Mouse (Mus musculus) limb, embryonic 15.5 days (tissue): Measurements from ENCODE around the gene Ndufa10. TPM values are rescaled to one million over a fixed set of nuclear protein-coding genes. Genes with fewer than 3 reads are reported as not detected.
A peak's percentile ranks its signal among the peaks of the same experiment; 100 is the strongest.

ENCODE experiments used
- ATAC-seq: fragments of 200-750 bp; cut with Nextera tagmentation; 2 replicates; pipeline ENCODE4 v1.8.0; 2017; ENCODE audit warnings: low read depth, moderate TSS enrichment; ENCODE audit not compliant: insufficient number of reproducible peaks, low FRiP score, low TSS enrichment
- H3K27ac ChIP-seq: fragments of 300-500 bp; sonication (generic); 2 replicates; pipeline ENCODE4 v1.5.1; 2015; ENCODE audit warnings: moderate library complexity, mild to moderate bottlenecking, inconsistent platforms
- H3K27me3 ChIP-seq: fragments of 300-500 bp; sonication (generic); 2 replicates; pipeline ENCODE4 v1.6.1; 2015; ENCODE audit warnings: inconsistent platforms
- H3K36me3 ChIP-seq: fragments of 300-500 bp; sonication (generic); 2 replicates; pipeline ENCODE4 v1.6.1; 2015; ENCODE audit warnings: inconsistent platforms
- H3K4me1 ChIP-seq: fragments of 300-500 bp; sonication (generic); 2 replicates; pipeline ENCODE4 v1.6.1; 2015; ENCODE audit warnings: inconsistent platforms
- H3K4me2 ChIP-seq: fragments of 300-500 bp; sonication (generic); 2 replicates; pipeline ENCODE4 v1.6.1; 2015; ENCODE audit warnings: mild to moderate bottlenecking, inconsistent platforms
- H3K4me3 ChIP-seq: fragments of 300-500 bp; sonication (generic); 2 replicates; pipeline ENCODE4 v1.5.1; 2015; ENCODE audit warnings: mild to moderate bottlenecking, inconsistent platforms
- H3K9ac ChIP-seq: fragments of 300-500 bp; sonication (generic); 2 replicates; pipeline ENCODE4 v1.6.1; 2015; ENCODE audit warnings: inconsistent platforms
- H3K9me3 ChIP-seq: fragments of 300-500 bp; sonication (generic); 2 replicates; pipeline ENCODE4 v1.6.1; 2016; ENCODE audit warnings: inconsistent platforms
- WGBS: fragments of 180-500 bp; shearing (Covaris S2); methylation state at CpG from one replicate; pipeline ENCODE4 v1.1.7; 2015; 5-methylcytosine and 5-hydroxymethylcytosine counted together
- polyA plus RNA-seq: library from polyadenylated mRNA; unstranded; fragments of >200 nt; fragmentation: Nextera tagmentation; extraction: Ambion mirVana; gene quantifications from 2 replicates; pipeline ENCODE4 v1.2.1, GENCODE M21; 2015

The Ndufa10 gene
- polyA plus RNA-seq, 1 experiment from 2014 or later = 259 TPM

GRCm38 (mm10) chr1:92453751-92454445, 19.8 kb downstream of the Ndufa10 start:
- Histone ChIP-seq H3K4me3 (no peak overlapping the region), H3K4me2 (no peak overlapping the region), H3K9me3 (no peaks in the 10 kb centered on the region), H3K27me3 (no peaks in the 10 kb centered on the region), H3K36me3 (peaks cover 83% of the 10 kb centered on the region), H3K4me1 (no peaks in the 10 kb centered on the region), H3K27ac (no peak overlapping the region), H3K9ac (no peak overlapping the region)
- ATAC-seq = no peak
- 68% methylated on average over 8 of the region's 8 CpGs for WGBS

- H3K4me1 ChIP-seq = no peaks in the 10 kb centered on the region
- H3K36me3 ChIP-seq = peaks cover 92% of the 10 kb centered on the region
- no peaks in the 10 kb centered on the region for H3K9me3 ChIP-seq
- no peak overlapping the region for H3K27ac ChIP-seq
- no peak overlapping the region for H3K9ac ChIP-seq
- no peak for ATAC-seq
- H3K4me2 ChIP-seq = no peak overlapping the region
- H3K4me3 ChIP-seq = no peak overlapping the region
- no peaks in the 10 kb centered on the region for H3K27me3 ChIP-seq
- 84% methylated on average over 3 of the region's 3 CpGs for WGBS
Measured at GRCm38 (mm10) chr1:92448293-92448692, 25.4 kb downstream of the Ndufa10 start.

GRCm38 (mm10) chr1:92441453-92442063, 32.1 kb downstream of the Ndufa10 start:
- Histone ChIP-seq H3K4me2 (no peak overlapping the region), H3K4me3 (no peak overlapping the region), H3K9ac (no peak overlapping the region), H3K9me3 (no peaks in the 10 kb centered on the region), H3K4me1 (peaks cover 19% of the 10 kb centered on the region), H3K36me3 (peaks cover 74% of the 10 kb centered on the region), H3K27me3 (no peaks in the 10 kb centered on the region), H3K27ac (no peak overlapping the region)
- 84% methylated on average over 6 of the region's 6 CpGs for WGBS
- ATAC-seq = no peak

- Histone ChIP-seq H3K36me3 (peaks cover 65% of the 10 kb centered on the region), H3K27me3 (no peaks in the 10 kb centered on the region), H3K9me3 (no peaks in the 10 kb centered on the region), H3K4me1 (peaks cover 21% of the 10 kb centered on the region), H3K27ac (no peak overlapping the region), H3K4me3 (no peak overlapping the region), H3K9ac (no peak overlapping the region), H3K4me2 (no peak overlapping the region)
- WGBS = 89% methylated on average over 9 of the region's 9 CpGs
- ATAC-seq = no peak
Measured at GRCm38 (mm10) chr1:92440066-92440750, 33.5 kb downstream of the Ndufa10 start.

GRCm38 (mm10) chr1:92437678-92438271, 35.9 kb downstream of the Ndufa10 start:
- H3K27me3 ChIP-seq = no peaks in the 10 kb centered on the region
- peaks cover 41% of the 10 kb centered on the region for H3K36me3 ChIP-seq
- WGBS = 25% methylated on average over 9 of the region's 9 CpGs
- ATAC-seq = no peak
- peaks cover 21% of the 10 kb centered on the region for H3K4me1 ChIP-seq
- no peak overlapping the region for H3K9ac ChIP-seq
- peak overlapping the region; percentile 63; the same call in 1 of the 2 replicates for H3K27ac ChIP-seq
- H3K4me3 ChIP-seq = no peak overlapping the region
- H3K9me3 ChIP-seq = no peaks in the 10 kb centered on the region
- no peak overlapping the region for H3K4me2 ChIP-seq

GRCm38 (mm10) chr1:92436831-92437321, 36.8 kb downstream of the Ndufa10 start:
- no peaks in the 10 kb centered on the region for H3K27me3 ChIP-seq
- H3K4me3 ChIP-seq = no peak overlapping the region
- H3K36me3 ChIP-seq = peaks cover 32% of the 10 kb centered on the region
- no peak overlapping the region for H3K4me2 ChIP-seq
- no peak overlapping the region for H3K27ac ChIP-seq
- 34% methylated on average over 4 of the region's 4 CpGs for WGBS
- peaks cover 26% of the 10 kb centered on the region for H3K4me1 ChIP-seq
- ATAC-seq = no peak
- H3K9me3 ChIP-seq = no peaks in the 10 kb centered on the region
- no peak overlapping the region for H3K9ac ChIP-seq

- Histone ChIP-seq H3K36me3 (peaks cover 18% of the 10 kb centered on the region), H3K9me3 (no peaks in the 10 kb centered on the region), H3K4me2 (no peak overlapping the region), H3K27me3 (no peaks in the 10 kb centered on the region), H3K27ac (no peak overlapping the region), H3K4me1 (peaks cover 30% of the 10 kb centered on the region), H3K9ac (no peak overlapping the region), H3K4me3 (no peak overlapping the region)
- 64% methylated on average over 1 of the region's 1 CpGs for WGBS
- no peak for ATAC-seq
Measured at GRCm38 (mm10) chr1:92434986-92435385, 38.7 kb downstream of the Ndufa10 start.

GRCm38 (mm10) chr1:92432791-92433190, 40.9 kb downstream of the Ndufa10 start:
- H3K27me3 ChIP-seq = no peaks in the 10 kb centered on the region
- peaks cover 23% of the 10 kb centered on the region for H3K4me1 ChIP-seq
- no peak overlapping the region for H3K4me2 ChIP-seq
- H3K4me3 ChIP-seq = no peak overlapping the region
- no peaks in the 10 kb centered on the region for H3K36me3 ChIP-seq
- 67% methylated on average over 9 of the region's 9 CpGs for whole genome bisulfite sequencing
- no peak overlapping the region for H3K9ac ChIP-seq
- no peak for ATAC-seq
- no peak overlapping the region for H3K27ac ChIP-seq
- H3K9me3 ChIP-seq = no peaks in the 10 kb centered on the region

- H3K9me3 ChIP-seq = no peaks in the 10 kb centered on the region
- H3K4me1 ChIP-seq = peaks cover 16% of the 10 kb centered on the region; the same call in 1 of the 2 replicates
- no peak overlapping the region for H3K9ac ChIP-seq
- H3K4me2 ChIP-seq = no peak overlapping the region
- H3K4me3 ChIP-seq = no peak overlapping the region
- ATAC-seq = no peak
- 56% methylated on average over 4 of the region's 4 CpGs for WGBS
- H3K27ac ChIP-seq = no peak overlapping the region
- no peaks in the 10 kb centered on the region for H3K36me3 ChIP-seq
- no peaks in the 10 kb centered on the region for H3K27me3 ChIP-seq
Measured at GRCm38 (mm10) chr1:92432098-92432497, 41.6 kb downstream of the Ndufa10 start.

- Histone ChIP-seq H3K4me3 (no peak overlapping the region), H3K27me3 (no peaks in the 10 kb centered on the region), H3K4me2 (no peak overlapping the region), H3K36me3 (no peaks in the 10 kb centered on the region), H3K9me3 (no peaks in the 10 kb centered on the region), H3K9ac (no peak overlapping the region), H3K27ac (no peak overlapping the region), H3K4me1 (peaks cover 10% of the 10 kb centered on the region; the same call in 1 of the 2 replicates)
- ATAC-seq = no peak
- WGBS = 72% methylated on average over 3 of the region's 3 CpGs
Measured at GRCm38 (mm10) chr1:92431420-92431819, 42.2 kb downstream of the Ndufa10 start.

- no peak for ATAC-seq
- Histone ChIP-seq H3K27ac (no peak overlapping the region), H3K36me3 (no peaks in the 10 kb centered on the region), H3K27me3 (no peaks in the 10 kb centered on the region), H3K4me3 (no peak overlapping the region), H3K4me2 (no peak overlapping the region), H3K9me3 (no peaks in the 10 kb centered on the region), H3K9ac (no peak overlapping the region), H3K4me1 (peaks cover 10% of the 10 kb centered on the region; the same call in 1 of the 2 replicates)
- WGBS = 92% methylated on average over 1 of the region's 1 CpGs
Measured at GRCm38 (mm10) chr1:92430991-92431390, 42.7 kb downstream of the Ndufa10 start.
